Mouse (Mus musculus): ENCODE measurements around the gene Pde4d. TPM values are rescaled to one million over a fixed set of nuclear protein-coding genes. Genes with fewer than 3 reads are reported as not detected.
A peak's percentile ranks its signal among the peaks of the same experiment; 100 is the strongest.

Pde4d gene
- total and polyA plus RNA-seq, 3 experiments = 18.5 to 18.8 TPM; not detected in 1

- Histone ChIP-seq H3K36me3 (ENCODE audit: control insufficient read depth in 1 of 2, insufficient read depth in 2 of 2, low read length in 2 of 2) (no peaks in the 10 kb centered on the region), H3K9me3 (replicated peaks; ENCODE audit: insufficient read depth, low read length) (no peaks in the 10 kb centered on the region), H3K79me2 (ENCODE audit: control insufficient read depth, insufficient read depth, low read length, poor library complexity) (no peaks in the 10 kb centered on the region), H3K9ac (ENCODE audit: control insufficient read depth, low read depth, low read length, poor library complexity, severe bottlenecking) (no peak overlapping the region), H3K4me1 (ENCODE audit: control insufficient read depth in 1 of 2, insufficient read depth in 2 of 2, low read length in 2 of 2) (no peaks in the 10 kb centered on the region), H3K27me3 (ENCODE audit: control insufficient read depth in 1 of 2, insufficient read depth in 2 of 2, low read length in 2 of 2) (peaks cover 0 to 3% of the 10 kb centered on the region in 2 experiments; a peak in 1 of 4 replicates), H3K27ac (ENCODE audit: control insufficient read depth, low read depth, low read length) (no peak overlapping the region), H3K4me3 (ENCODE audit: control insufficient read depth in 1 of 2, insufficient read depth in 1 of 2, low read depth in 2 of 2, low read length in 2 of 2) (no peak overlapping the region)
- DNase-seq (ENCODE audit: low read depth, low spot score) = peak; percentile 2
- no peak for TF ChIP-seq JUND (IDR thresholded peaks at IDR 0.05; ENCODE audit: low read depth, low read length)
- no peak for TF ChIP-seq HCFC1 (IDR thresholded peaks at IDR 0.05; ENCODE audit: low read depth, low read length)
- no peak for TF ChIP-seq CHD1 (IDR thresholded peaks at IDR 0.05; ENCODE audit: low read depth, low read length)
- no peak for TF ChIP-seq KAT2A (conservative IDR thresholded peaks at IDR 0.05; ENCODE audit: low read depth, low read length)
- no peak for TF ChIP-seq ELF1 (IDR thresholded peaks at IDR 0.05; ENCODE audit: low read depth, low read length)
- TF ChIP-seq POLR2AphosphoS2 (IDR thresholded peaks at IDR 0.05; ENCODE audit: low read length) = no peak
- no peak for TF ChIP-seq NRF1 (IDR thresholded peaks at IDR 0.05; ENCODE audit: insufficient read depth, low read depth, low read length, poor library complexity, severe bottlenecking)
- TF ChIP-seq NELFE (IDR thresholded peaks at IDR 0.05; ENCODE audit: low read depth, low read length) = no peak
- TF ChIP-seq POLR2A (IDR thresholded peaks at IDR 0.05; ENCODE audit: control insufficient read depth in 1 of 2, insufficient read depth in 1 of 2, low read depth in 1 of 2, low read length in 2 of 2, poor library complexity in 1 of 2) = no peak
- TF ChIP-seq MEF2A (IDR thresholded peaks at IDR 0.05; ENCODE audit: extremely low read depth, insufficient replicate concordance, low read depth, low read length, poor library complexity, severe bottlenecking) = no peak
- TF ChIP-seq GABPA (IDR thresholded peaks at IDR 0.05; ENCODE audit: low read depth, low read length) = no peak
Measured at GRCm38 (mm10) chr13:109298852-109299251, 849.1 kb downstream of the Pde4d start.

- Histone ChIP-seq H3K4me1 (ENCODE audit: control insufficient read depth in 1 of 2, insufficient read depth in 2 of 2, low read length in 2 of 2) (no peaks in the 10 kb centered on the region), H3K9me3 (replicated peaks; ENCODE audit: insufficient read depth, low read length) (no peaks in the 10 kb centered on the region), H3K4me3 (ENCODE audit: control insufficient read depth in 1 of 2, insufficient read depth in 1 of 2, low read depth in 2 of 2, low read length in 2 of 2) (no peak overlapping the region), H3K9ac (ENCODE audit: control insufficient read depth, low read depth, low read length, poor library complexity, severe bottlenecking) (no peak overlapping the region), H3K79me2 (ENCODE audit: control insufficient read depth, insufficient read depth, low read length, poor library complexity) (no peaks in the 10 kb centered on the region), H3K27me3 (ENCODE audit: control insufficient read depth in 1 of 2, insufficient read depth in 2 of 2, low read length in 2 of 2) (peaks cover 0 to 3% of the 10 kb centered on the region in 2 experiments; a peak in 1 of 4 replicates), H3K27ac (ENCODE audit: control insufficient read depth, low read depth, low read length) (no peak overlapping the region), H3K36me3 (ENCODE audit: control insufficient read depth in 1 of 2, insufficient read depth in 2 of 2, low read length in 2 of 2) (no peaks in the 10 kb centered on the region)
- DNase-seq (ENCODE audit: low read depth, low spot score) = no peak
- TF ChIP-seq E2F4 (IDR thresholded peaks at IDR 0.05; ENCODE audit: borderline replicate concordance, low read depth, low read length) (no peak), GABPA (IDR thresholded peaks at IDR 0.05; ENCODE audit: low read depth, low read length) (no peak), MEF2A (IDR thresholded peaks at IDR 0.05; ENCODE audit: extremely low read depth, insufficient replicate concordance, low read depth, low read length, poor library complexity, severe bottlenecking) (no peak), MXI1 (IDR thresholded peaks at IDR 0.05; ENCODE audit: low read depth, low read length) (no peak), POLR2AphosphoS2 (IDR thresholded peaks at IDR 0.05; ENCODE audit: low read length) (no peak), CHD1 (IDR thresholded peaks at IDR 0.05; ENCODE audit: low read depth, low read length) (no peak), ZMIZ1 (IDR thresholded peaks at IDR 0.05; ENCODE audit: low read depth, low read length) (no peak), CHD2 (IDR thresholded peaks at IDR 0.05; ENCODE audit: low read length) (no peak), CTCF (IDR thresholded peaks at IDR 0.05 in 2 of 3, conservative IDR thresholded peaks at IDR 0.05 in 1 of 3; ENCODE audit: control insufficient read depth in 1 of 3, insufficient read depth in 1 of 3, low read depth in 2 of 3, low read length in 3 of 3, poor library complexity in 1 of 3, severe bottlenecking in 1 of 3) (no peak), ETS1 (IDR thresholded peaks at IDR 0.05; ENCODE audit: low read depth, low read length) (no peak), MYC (IDR thresholded peaks at IDR 0.05; ENCODE audit: low read depth, low read length) (no peak), SMC3 (IDR thresholded peaks at IDR 0.05; ENCODE audit: low read depth, low read length) (no peak), HCFC1 (IDR thresholded peaks at IDR 0.05; ENCODE audit: low read depth, low read length) (no peak), MYB (IDR thresholded peaks at IDR 0.05; ENCODE audit: low read depth, low read length) (no peak), NELFE (IDR thresholded peaks at IDR 0.05; ENCODE audit: low read depth, low read length) (no peak)
Measured at GRCm38 (mm10) chr13:109299511-109300250, 849.9 kb downstream of the Pde4d start.

All from MEL (cell line).